8 mouse cellular contexts compared by ENCODE assay signal in the genomic region with DNA sequence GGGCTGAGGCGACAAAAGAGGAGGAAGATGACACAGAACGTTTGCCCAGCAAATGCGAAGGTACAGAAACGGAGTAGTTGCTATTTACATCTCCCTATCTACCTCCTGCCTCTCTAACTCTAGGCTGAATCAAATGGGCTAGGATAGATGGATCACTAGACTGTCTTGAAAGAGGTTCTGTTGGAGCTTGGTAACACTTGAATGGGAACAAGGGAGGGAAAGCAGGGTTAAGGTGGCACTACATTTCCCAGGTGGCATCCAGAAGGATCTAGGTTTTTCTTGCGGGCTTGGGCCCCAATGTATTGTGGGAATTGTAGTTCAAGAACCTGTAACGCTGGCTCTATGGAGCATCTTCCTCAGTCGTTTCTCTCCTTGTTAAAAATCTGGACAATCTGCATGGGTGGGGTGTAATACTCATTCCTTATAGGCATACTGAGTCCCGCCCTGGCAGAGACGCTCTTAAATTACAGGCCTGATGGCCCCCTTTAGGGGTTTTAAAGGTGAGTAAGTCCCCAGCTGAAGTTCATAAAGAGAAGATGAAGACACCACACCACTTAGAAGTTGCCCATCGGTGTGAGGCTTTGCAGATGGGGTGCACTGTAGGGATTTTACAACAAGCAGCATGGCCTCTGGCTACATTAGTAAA. TPM values are rescaled to one million over a fixed set of nuclear protein-coding genes. Genes with fewer than 3 reads are reported as not detected.
DNase-seq lines count a peak whose midpoint lies in the region; ATAC-seq and TF ChIP-seq lines count a peak whose summit lies in the region.

No protein-coding gene starts in this region.

- H3K4me2 ChIP-seq in embryonic facial prominence, embryonic 15.5 days (replicated peaks): peak overlapping the region; percentile 64
- peak overlapping the region; percentile 84 for H3K4me2 ChIP-seq in heart, embryonic 11.5 days
- peak overlapping the region; percentile 80 for H3K4me2 ChIP-seq in kidney, embryonic 14.5 days (replicated peaks; ENCODE audit: low read depth, low read length)
- peak overlapping the region; percentile 70 for H3K4me2 ChIP-seq in midbrain, postnatal 0 days (ENCODE audit: low read depth, low read length, poor library complexity, severe bottlenecking)
- peak overlapping the region; percentile 72 for H3K4me2 ChIP-seq in stomach, embryonic 14.5 days (replicated peaks; ENCODE audit: low read depth, low read length)

- peak overlapping the region; percentile 50; the same call in 1 of the 2 replicates for H3K27ac ChIP-seq in bone marrow macrophage, adult 2 months (ENCODE audit: insufficient read depth, low read depth, low read length)
- peak overlapping the region; percentile 81 for H3K27ac ChIP-seq in embryonic facial prominence, embryonic 15.5 days (replicated peaks)
- H3K27ac ChIP-seq in heart, embryonic 11.5 days (ENCODE audit: low read depth, low read length): peak overlapping the region; percentile 73
- H3K27ac ChIP-seq in kidney, embryonic 14.5 days (ENCODE audit: low read depth, low read length): peak overlapping the region; percentile 4; the same call in 1 of the 2 replicates
- peak overlapping the region; percentile 69; the same call in 1 of the 2 replicates for H3K27ac ChIP-seq in midbrain, postnatal 0 days (ENCODE audit: low read depth, low read length)
- H3K27ac ChIP-seq in stomach, embryonic 14.5 days (ENCODE audit: low read length): peak overlapping the region; percentile 76; the same call in 1 of the 2 replicates

- no peak for TF ChIP-seq POLR2A in bone marrow macrophage, adult 2 months (IDR thresholded peaks at IDR 0.05; ENCODE audit: borderline replicate concordance, low read depth, low read length)

- WGBS in embryonic facial prominence, embryonic 15.5 days: 0% methylated on average over 10 of the region's 10 CpGs
- 0% methylated on average over 10 of the region's 10 CpGs for WGBS in heart, embryonic 11.5 days (ENCODE audit: insufficient replicate concordance)
- WGBS in kidney, embryonic 14.5 days: 0% methylated on average over 10 of the region's 10 CpGs
- WGBS in midbrain, postnatal 0 days: under 1% methylated on average over 10 of the region's 10 CpGs
- WGBS in stomach, embryonic 14.5 days: 0% methylated on average over 10 of the region's 10 CpGs

- no peak for TF ChIP-seq CTCF in bone marrow macrophage, adult 2 months (IDR thresholded peaks at IDR 0.05; ENCODE audit: low read depth, low read length)
- TF ChIP-seq CTCF in midbrain, postnatal 0 days (IDR thresholded peaks at IDR 0.05): no peak

- H3K9ac ChIP-seq in embryonic facial prominence, embryonic 15.5 days: peak overlapping the region; percentile 81
- peak overlapping the region; percentile 92 for H3K9ac ChIP-seq in heart, embryonic 11.5 days (ENCODE audit: low read depth, low read length)
- H3K9ac ChIP-seq in kidney, embryonic 14.5 days (ENCODE audit: low read depth, low read length): peak overlapping the region; percentile 80
- peak overlapping the region; percentile 72 for H3K9ac ChIP-seq in midbrain, postnatal 0 days (replicated peaks; ENCODE audit: low read length, poor library complexity, severe bottlenecking)
- peak overlapping the region; percentile 75 for H3K9ac ChIP-seq in stomach, embryonic 14.5 days (replicated peaks; ENCODE audit: low read depth, low read length)

- DNase-seq in CD4-positive, CD25-positive, alpha-beta regulatory T cell, adult 2 months (ENCODE audit: low read depth, low spot score): peak; percentile 88
- peak; percentile 78 for DNase-seq in liver
- DNase-seq in midbrain, postnatal 0 days (ENCODE audit: low spot score): peak; percentile 92

- peak overlapping the region; percentile 78 for H3K4me3 ChIP-seq in bone marrow macrophage, adult 2 months (ENCODE audit: insufficient read depth, low read length)
- peak overlapping the region; percentile 80 for H3K4me3 ChIP-seq in embryonic facial prominence, embryonic 15.5 days (replicated peaks)
- H3K4me3 ChIP-seq in heart, embryonic 11.5 days (ENCODE audit: low read depth, low read length): peak overlapping the region; percentile 83
- H3K4me3 ChIP-seq in kidney, embryonic 14.5 days (ENCODE audit: low read length): peak overlapping the region; percentile 59
- H3K4me3 ChIP-seq in midbrain, postnatal 0 days (ENCODE audit: low read depth, low read length): peak overlapping the region; percentile 65
- peak overlapping the region; percentile 70 for H3K4me3 ChIP-seq in stomach, embryonic 14.5 days (ENCODE audit: low read depth, low read length)

- peak; percentile 87 for ATAC-seq in embryonic facial prominence, embryonic 15.5 days (ENCODE audit: insufficient number of reproducible peaks, low FRiP score, low TSS enrichment, low read depth)
- ATAC-seq in heart, embryonic 11.5 days (replicated peaks; ENCODE audit: insufficient number of reproducible peaks, low FRiP score, low TSS enrichment): peak; percentile 80
- peak; percentile 74 for ATAC-seq in kidney, embryonic 14.5 days (ENCODE audit: low FRiP score, low TSS enrichment)
- peak; percentile 84 for ATAC-seq in midbrain, postnatal 0 days (ENCODE audit: low FRiP score)
- peak; percentile 85 for ATAC-seq in stomach, embryonic 14.5 days (ENCODE audit: insufficient number of reproducible peaks, insufficient read depth, low FRiP score, low read depth)

- H3K4me1 ChIP-seq in bone marrow macrophage, adult 2 months (ENCODE audit: control insufficient read depth, insufficient read depth, low read length): peaks cover 6% of the 10 kb centered on the region; the same call in 1 of the 2 replicates
- H3K4me1 ChIP-seq in embryonic facial prominence, embryonic 15.5 days: peaks cover 16% of the 10 kb centered on the region
- H3K4me1 ChIP-seq in heart, embryonic 11.5 days (ENCODE audit: control insufficient read depth, insufficient read depth, low read length): peaks cover 7% of the 10 kb centered on the region
- H3K4me1 ChIP-seq in kidney, embryonic 14.5 days (ENCODE audit: control insufficient read depth, insufficient read depth, low read length): peaks cover 5% of the 10 kb centered on the region
- H3K4me1 ChIP-seq in midbrain, postnatal 0 days (ENCODE audit: insufficient read depth, low read length): no peaks in the 10 kb centered on the region
- peaks cover 8% of the 10 kb centered on the region; the same call in 1 of the 2 replicates for H3K4me1 ChIP-seq in stomach, embryonic 14.5 days (ENCODE audit: control insufficient read depth, insufficient read depth, low read length)

- H3K36me3 ChIP-seq in embryonic facial prominence, embryonic 15.5 days: peaks cover 44% of the 10 kb centered on the region
- H3K36me3 ChIP-seq in heart, embryonic 11.5 days (ENCODE audit: control insufficient read depth, insufficient read depth, low read length): peaks cover 11% of the 10 kb centered on the region
- H3K36me3 ChIP-seq in kidney, embryonic 14.5 days (ENCODE audit: control insufficient read depth, insufficient read depth, low read length): peaks cover 27% of the 10 kb centered on the region
- peaks cover 25% of the 10 kb centered on the region; the same call in 1 of the 2 replicates for H3K36me3 ChIP-seq in midbrain, postnatal 0 days (ENCODE audit: insufficient read depth, low read length)
- H3K36me3 ChIP-seq in stomach, embryonic 14.5 days (ENCODE audit: control insufficient read depth, insufficient read depth, low read length): peaks cover 13% of the 10 kb centered on the region

- H3K9me3 ChIP-seq in embryonic facial prominence, embryonic 15.5 days (replicated peaks): no peaks in the 10 kb centered on the region
- H3K9me3 ChIP-seq in heart, embryonic 11.5 days (replicated peaks; ENCODE audit: control insufficient read depth, low read length): no peaks in the 10 kb centered on the region
- no peaks in the 10 kb centered on the region for H3K9me3 ChIP-seq in kidney, embryonic 14.5 days (ENCODE audit: control insufficient read depth, low read length)
- H3K9me3 ChIP-seq in midbrain, postnatal 0 days (ENCODE audit: low read length): no peaks in the 10 kb centered on the region
- H3K9me3 ChIP-seq in stomach, embryonic 14.5 days (ENCODE audit: control insufficient read depth, low read depth, low read length): no peaks in the 10 kb centered on the region

- no peaks in the 10 kb centered on the region for H3K27me3 ChIP-seq in embryonic facial prominence, embryonic 15.5 days
- no peaks in the 10 kb centered on the region for H3K27me3 ChIP-seq in heart, embryonic 11.5 days (ENCODE audit: control insufficient read depth, insufficient read depth, low read length)
- no peaks in the 10 kb centered on the region for H3K27me3 ChIP-seq in kidney, embryonic 14.5 days (ENCODE audit: control insufficient read depth, insufficient read depth, low read length)
- no peaks in the 10 kb centered on the region for H3K27me3 ChIP-seq in midbrain, postnatal 0 days (ENCODE audit: insufficient read depth, low read length)
- H3K27me3 ChIP-seq in stomach, embryonic 14.5 days (ENCODE audit: control insufficient read depth, insufficient read depth, low read length): no peaks in the 10 kb centered on the region

RNA-seq across cellular contexts. Expression of a gene that starts 0.5 kb away (rescaled TPM):
- polyA plus RNA-seq in bone marrow macrophage, adult 2 months (2012; ENCODE audit: insufficient read depth, insufficient read length, missing spikeins): 28.2 and 37.3 TPM in 2 replicates
- polyA plus RNA-seq in embryonic facial prominence, embryonic 15.5 days (2015; fragmentation: Nextera tagmentation; extraction: Ambion mirVana): 61.1 and 65.6 TPM in 2 replicates
- polyA plus RNA-seq in heart, embryonic 11.5 days (2014; fragmentation: Nextera tagmentation; extraction: Ambion mirVana): 31.7 and 33.7 TPM in 2 replicates
- polyA plus RNA-seq in kidney, embryonic 14.5 days (2014; fragmentation: Nextera tagmentation; extraction: Ambion mirVana): 57.8 and 61.5 TPM in 2 replicates
- total RNA-seq in midbrain, postnatal 0 days (2014; rRNA removed): 11.7 and 14.0 TPM in 2 replicates
- polyA plus RNA-seq in midbrain, postnatal 0 days (2015; fragmentation: Nextera tagmentation; extraction: Ambion mirVana): 21.7 and 21.8 TPM in 2 replicates
- polyA plus RNA-seq in stomach, embryonic 14.5 days (2014; fragmentation: Nextera tagmentation; extraction: Ambion mirVana): 54.2 and 56.0 TPM in 2 replicates

RNA-seq across cellular contexts. Expression of a gene that starts 0.5 kb away (rescaled TPM):
- 26.5 and 33.3 TPM in 2 replicates for polyA plus RNA-seq in bone marrow macrophage, adult 2 months (2012; ENCODE audit: insufficient read depth, insufficient read length, missing spikeins)
- 77.2 and 87.7 TPM in 2 replicates for polyA plus RNA-seq in embryonic facial prominence, embryonic 15.5 days (2015; fragmentation: Nextera tagmentation; extraction: Ambion mirVana)
- 82.8 and 85.2 TPM in 2 replicates for polyA plus RNA-seq in heart, embryonic 11.5 days (2014; fragmentation: Nextera tagmentation; extraction: Ambion mirVana)
- polyA plus RNA-seq in kidney, embryonic 14.5 days (2014; fragmentation: Nextera tagmentation; extraction: Ambion mirVana): 80.9 and 109 TPM in 2 replicates
- 61.1 and 90.3 TPM in 2 replicates for total RNA-seq in midbrain, postnatal 0 days (2014; rRNA removed)
- polyA plus RNA-seq in midbrain, postnatal 0 days (2015; fragmentation: Nextera tagmentation; extraction: Ambion mirVana): 49.0 and 49.8 TPM in 2 replicates
- polyA plus RNA-seq in stomach, embryonic 14.5 days (2014; fragmentation: Nextera tagmentation; extraction: Ambion mirVana): 89.8 and 93.8 TPM in 2 replicates

RNA-seq across cellular contexts. Expression of a gene that starts 6.3 kb away (rescaled TPM):
- polyA plus RNA-seq in bone marrow macrophage, adult 2 months (2012; ENCODE audit: insufficient read depth, insufficient read length, missing spikeins): 5.4 and 5.8 TPM in 2 replicates
- 8.5 and 8.6 TPM in 2 replicates for polyA plus RNA-seq in embryonic facial prominence, embryonic 15.5 days (2015; fragmentation: Nextera tagmentation; extraction: Ambion mirVana)
- 4.5 and 5.9 TPM in 2 replicates for polyA plus RNA-seq in heart, embryonic 11.5 days (2014; fragmentation: Nextera tagmentation; extraction: Ambion mirVana)
- polyA plus RNA-seq in kidney, embryonic 14.5 days (2014; fragmentation: Nextera tagmentation; extraction: Ambion mirVana): 9.7 and 10.2 TPM in 2 replicates
- 15.6 and 16.2 TPM in 2 replicates for total RNA-seq in midbrain, postnatal 0 days (2014; rRNA removed)
- polyA plus RNA-seq in midbrain, postnatal 0 days (2015; fragmentation: Nextera tagmentation; extraction: Ambion mirVana): 11.2 and 11.9 TPM in 2 replicates
- 7.5 and 8.2 TPM in 2 replicates for polyA plus RNA-seq in stomach, embryonic 14.5 days (2014; fragmentation: Nextera tagmentation; extraction: Ambion mirVana)

RNA-seq across cellular contexts. Expression of a gene that starts 15.6 kb away (rescaled TPM):
- polyA plus RNA-seq in bone marrow macrophage, adult 2 months (2012; ENCODE audit: insufficient read depth, insufficient read length, missing spikeins): 34.6 and 46.6 TPM in 2 replicates
- 141 and 142 TPM in 2 replicates for polyA plus RNA-seq in embryonic facial prominence, embryonic 15.5 days (2015; fragmentation: Nextera tagmentation; extraction: Ambion mirVana)
- polyA plus RNA-seq in heart, embryonic 11.5 days (2014; fragmentation: Nextera tagmentation; extraction: Ambion mirVana): 139 and 143 TPM in 2 replicates
- 176 and 241 TPM in 2 replicates for polyA plus RNA-seq in kidney, embryonic 14.5 days (2014; fragmentation: Nextera tagmentation; extraction: Ambion mirVana)
- 27.8 and 31.0 TPM in 2 replicates for total RNA-seq in midbrain, postnatal 0 days (2014; rRNA removed)
- 37.9 and 39.6 TPM in 2 replicates for polyA plus RNA-seq in midbrain, postnatal 0 days (2015; fragmentation: Nextera tagmentation; extraction: Ambion mirVana)
- 154 TPM in 2 replicates for polyA plus RNA-seq in stomach, embryonic 14.5 days (2014; fragmentation: Nextera tagmentation; extraction: Ambion mirVana)

RNA-seq across cellular contexts. Expression of a gene that starts 16.0 kb away (rescaled TPM):
- polyA plus RNA-seq in bone marrow macrophage, adult 2 months (2012; ENCODE audit: insufficient read depth, insufficient read length, missing spikeins): 34.1 and 40.5 TPM in 2 replicates
- polyA plus RNA-seq in embryonic facial prominence, embryonic 15.5 days (2015; fragmentation: Nextera tagmentation; extraction: Ambion mirVana): 26.9 and 27.4 TPM in 2 replicates
- polyA plus RNA-seq in heart, embryonic 11.5 days (2014; fragmentation: Nextera tagmentation; extraction: Ambion mirVana): 10.2 TPM in 2 replicates
- 18.1 and 22.6 TPM in 2 replicates for polyA plus RNA-seq in kidney, embryonic 14.5 days (2014; fragmentation: Nextera tagmentation; extraction: Ambion mirVana)
- 60.8 and 62.6 TPM in 2 replicates for total RNA-seq in midbrain, postnatal 0 days (2014; rRNA removed)
- 17.2 and 17.5 TPM in 2 replicates for polyA plus RNA-seq in midbrain, postnatal 0 days (2015; fragmentation: Nextera tagmentation; extraction: Ambion mirVana)
- polyA plus RNA-seq in stomach, embryonic 14.5 days (2014; fragmentation: Nextera tagmentation; extraction: Ambion mirVana): 22.3 and 22.5 TPM in 2 replicates

Comparison
In these comparisons a context has a peak if more than half of its experiments do, and no peak if none do; other contexts are left out.
1. Peak in every context shown above with its lines: DNase-seq, ATAC-seq, H3K4me3 ChIP-seq and H3K27ac ChIP-seq.
2. H3K27ac ChIP-seq: peak in every context shown above with its lines; median percentile 81 in embryonic facial prominence, embryonic 15.5 days; 76 in stomach, embryonic 14.5 days; 73 in heart, embryonic 11.5 days; 69 in midbrain, postnatal 0 days; 50 in bone marrow macrophage, adult 2 months; 4 in kidney, embryonic 14.5 days.